Mouse (Mus musculus): ENCODE data around the gene Ephx3. TPM values are rescaled to one million over a fixed set of nuclear protein-coding genes. Genes with fewer than 3 reads are reported as not detected.
"Not testable (repeated sequence)": the region's sequence is repeated elsewhere in the genome, so short reads cannot be mapped to it uniquely, and the experiment has no call there.

Gene Ephx3
- polyA plus RNA-seq, 1 experiment from 2014 or later, result 0.30 TPM

DNA sequence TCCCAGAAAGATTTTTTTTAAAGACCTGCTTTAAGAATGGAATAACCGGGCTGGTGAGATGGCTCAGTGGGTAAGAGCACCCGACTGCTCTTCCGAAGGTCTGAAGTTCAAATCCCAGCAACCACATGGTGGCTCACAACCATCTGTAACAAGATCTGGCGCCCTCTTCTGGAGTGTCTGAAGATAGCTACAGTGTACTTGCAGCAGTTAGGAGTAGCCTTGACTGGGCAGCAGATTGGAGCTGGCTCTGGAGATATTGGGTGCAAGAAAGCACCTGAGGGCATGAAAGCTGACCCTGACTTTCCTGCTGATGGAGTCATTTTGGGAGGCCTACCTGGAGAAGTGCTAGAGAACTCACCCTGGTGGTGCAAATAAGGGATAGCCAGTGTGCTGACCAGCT, 26.2 kb upstream of the Ephx3 start:
- WGBS, result 80% methylated on average over 4 of the region's 4 CpGs
- H3K27me3 ChIP-seq (ENCODE audit: insufficient read depth, low read length); DNase-seq (ENCODE audit: low spot score); H3K9ac ChIP-seq (ENCODE audit: low read depth, low read length); H3K4me1 ChIP-seq (replicated peaks; ENCODE audit: insufficient read depth, low read length); H3K4me2 ChIP-seq (ENCODE audit: low read length); ATAC-seq (replicated peaks; ENCODE audit: low FRiP score, low read depth); H3K9me3 ChIP-seq (replicated peaks; ENCODE audit: low read length); H3K27ac ChIP-seq; H3K4me3 ChIP-seq (replicated peaks; ENCODE audit: low read depth, low read length): not testable (repeated sequence)
- peaks cover 58% of the 10 kb centered on the region for H3K36me3 ChIP-seq (ENCODE audit: insufficient read depth, low read length)
- TF ChIP-seq CTCF (IDR thresholded peaks at IDR 0.05; ENCODE audit: low read depth), result peak; percentile 52

DNA sequence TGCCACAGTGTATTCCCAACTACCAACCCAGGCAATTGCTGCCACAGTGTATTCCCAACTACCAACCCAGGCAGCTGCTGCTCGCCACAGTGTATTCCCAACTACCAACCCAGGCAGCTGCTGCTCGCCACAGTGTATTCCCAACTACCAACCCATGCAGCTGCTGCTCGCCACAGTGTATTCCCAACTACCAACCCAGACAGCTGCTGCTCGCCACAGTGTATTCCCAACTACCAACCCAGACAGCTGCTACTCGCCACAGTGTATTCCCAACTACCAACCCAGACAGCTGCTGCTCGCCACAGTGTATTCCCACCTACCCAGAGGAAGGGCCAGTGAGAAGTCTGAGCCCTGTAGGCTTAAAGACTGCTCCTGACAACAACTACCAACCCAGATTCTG, 22.2 kb upstream of the Ephx3 start:
- ATAC-seq (replicated peaks; ENCODE audit: low FRiP score, low read depth); H3K27ac ChIP-seq; H3K9me3 ChIP-seq (replicated peaks; ENCODE audit: low read length); H3K4me1 ChIP-seq (replicated peaks; ENCODE audit: insufficient read depth, low read length); H3K4me2 ChIP-seq (ENCODE audit: low read length); H3K27me3 ChIP-seq (ENCODE audit: insufficient read depth, low read length); H3K9ac ChIP-seq (ENCODE audit: low read depth, low read length); DNase-seq (ENCODE audit: low spot score); H3K4me3 ChIP-seq (replicated peaks; ENCODE audit: low read depth, low read length): not testable (repeated sequence)
- 92% methylated on average over 6 of the region's 6 CpGs for WGBS
- peaks cover 63% of the 10 kb centered on the region for H3K36me3 ChIP-seq (ENCODE audit: insufficient read depth, low read length)

DNA sequence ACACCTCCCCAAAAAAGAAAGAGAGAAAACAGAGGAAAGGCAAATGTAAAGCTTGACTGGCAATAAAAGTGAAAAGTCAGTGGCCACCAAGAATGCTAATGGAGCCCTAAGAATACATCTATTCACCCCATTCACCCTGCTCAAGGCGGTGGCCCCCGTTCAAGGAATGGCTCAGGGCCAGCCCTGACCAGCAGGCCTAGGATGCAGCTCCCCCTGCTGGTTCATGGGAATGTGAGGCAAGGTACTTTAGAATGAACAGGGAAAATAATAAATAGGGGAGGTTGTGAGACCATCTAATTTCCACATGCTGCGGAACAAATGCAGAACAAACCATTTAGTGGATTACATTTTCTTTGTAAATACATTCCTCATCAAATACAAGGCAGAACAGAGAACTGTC, 20.4 kb upstream of the Ephx3 start:
- peaks cover 66% of the 10 kb centered on the region for H3K36me3 ChIP-seq (ENCODE audit: insufficient read depth, low read length)
- DNase-seq (ENCODE audit: low spot score), result peak; percentile 77
- no peak overlapping the region for H3K27ac ChIP-seq
- H3K4me2 ChIP-seq (ENCODE audit: low read length), result no peak overlapping the region
- 32% methylated on average over 3 of the region's 3 CpGs for WGBS
- ATAC-seq (replicated peaks; ENCODE audit: low FRiP score, low read depth), result 0 out of 2 replicates have a peak, but pooled peaks have one; percentile 31
- no peak overlapping the region for H3K4me3 ChIP-seq (replicated peaks; ENCODE audit: low read depth, low read length)
- TF ChIP-seq CTCF (IDR thresholded peaks at IDR 0.05; ENCODE audit: low read depth), result peak; percentile 90
- H3K4me1 ChIP-seq (replicated peaks; ENCODE audit: insufficient read depth, low read length), result peaks cover 9% of the 10 kb centered on the region
- no peak overlapping the region for H3K9ac ChIP-seq (ENCODE audit: low read depth, low read length)
- H3K27me3 ChIP-seq (ENCODE audit: insufficient read depth, low read length), result no peaks in the 10 kb centered on the region
- no peaks in the 10 kb centered on the region for H3K9me3 ChIP-seq (replicated peaks; ENCODE audit: low read length)

DNA sequence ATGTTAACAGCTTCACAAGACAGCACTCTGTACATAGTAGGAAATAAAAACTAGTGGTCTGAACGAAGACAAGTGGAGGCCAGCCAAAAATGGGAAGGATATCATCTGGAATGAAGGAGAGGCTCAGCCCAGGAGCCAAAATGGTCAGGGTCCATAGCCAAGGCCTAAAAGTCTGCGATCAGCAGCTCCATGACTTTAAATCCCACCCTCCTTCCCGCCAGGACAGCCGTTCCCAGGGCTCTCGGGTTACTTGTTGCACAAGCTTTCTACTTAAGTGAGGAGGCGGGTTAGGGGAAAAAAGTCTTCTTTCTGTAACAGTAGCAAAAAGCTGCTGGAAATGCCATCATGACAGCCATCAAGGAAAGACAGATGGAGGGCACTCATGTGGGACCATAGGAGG, 19.8 kb upstream of the Ephx3 start:
- no peak overlapping the region for H3K4me3 ChIP-seq (replicated peaks; ENCODE audit: low read depth, low read length)
- no peak overlapping the region for H3K4me2 ChIP-seq (ENCODE audit: low read length)
- ATAC-seq (replicated peaks; ENCODE audit: low FRiP score, low read depth) (no peak), DNase-seq (ENCODE audit: low spot score) (peak; percentile 76)
- H3K4me1 ChIP-seq (replicated peaks; ENCODE audit: insufficient read depth, low read length), result peaks cover 9% of the 10 kb centered on the region
- peaks cover 64% of the 10 kb centered on the region for H3K36me3 ChIP-seq (ENCODE audit: insufficient read depth, low read length)
- WGBS, result 29% methylated on average over 6 of the region's 6 CpGs
- H3K27ac ChIP-seq, result peak overlapping the region; percentile 51; the same call in 1 of the 2 replicates
- H3K9me3 ChIP-seq (replicated peaks; ENCODE audit: low read length), result no peaks in the 10 kb centered on the region
- TF ChIP-seq CTCF (IDR thresholded peaks at IDR 0.05; ENCODE audit: low read depth), result no peak
- no peaks in the 10 kb centered on the region for H3K27me3 ChIP-seq (ENCODE audit: insufficient read depth, low read length)
- H3K9ac ChIP-seq (ENCODE audit: low read depth, low read length), result no peak overlapping the region

DNA sequence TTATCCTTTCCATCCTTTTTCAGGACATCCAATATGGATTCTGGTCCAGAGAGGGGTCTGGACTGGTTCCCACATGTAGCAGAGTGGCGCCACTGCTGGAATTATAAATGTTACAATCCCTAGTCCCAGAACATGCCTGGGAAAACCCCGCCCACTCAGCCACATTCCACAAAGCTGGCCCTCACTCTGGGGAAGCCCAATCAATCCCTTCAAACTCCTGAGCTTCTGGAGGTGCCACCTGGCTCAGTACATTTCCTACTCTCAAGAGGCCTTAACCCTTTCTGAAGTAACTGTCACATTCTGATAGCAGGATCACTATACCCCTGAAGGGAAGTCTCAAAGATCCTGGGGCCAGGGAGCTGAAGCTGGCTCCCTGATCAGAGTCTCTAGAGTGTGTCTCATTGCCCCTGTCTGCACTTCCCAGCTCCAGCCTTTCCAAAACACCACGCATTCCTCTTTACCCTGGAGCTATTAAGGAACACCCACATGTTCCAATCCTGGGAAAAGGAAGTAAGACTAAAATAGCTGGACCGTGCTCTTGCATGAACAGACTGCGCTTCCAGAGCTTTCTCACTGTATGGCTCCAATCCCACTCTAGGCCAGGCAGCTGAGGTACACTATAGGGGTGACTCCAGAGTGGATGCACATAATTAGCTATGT, 18.4 kb upstream of the Ephx3 start:
- no peak overlapping the region for H3K4me3 ChIP-seq (replicated peaks; ENCODE audit: low read depth, low read length)
- no peak overlapping the region for H3K9ac ChIP-seq (ENCODE audit: low read depth, low read length)
- ATAC-seq (replicated peaks; ENCODE audit: low FRiP score, low read depth) (no peak), DNase-seq (ENCODE audit: low spot score) (peak; percentile 54)
- peaks cover 59% of the 10 kb centered on the region for H3K36me3 ChIP-seq (ENCODE audit: insufficient read depth, low read length)
- peak overlapping the region; percentile 64; the same call in 1 of the 2 replicates for H3K27ac ChIP-seq
- no peak overlapping the region for H3K4me2 ChIP-seq (ENCODE audit: low read length)
- peaks cover 9% of the 10 kb centered on the region for H3K4me1 ChIP-seq (replicated peaks; ENCODE audit: insufficient read depth, low read length)
- no peaks in the 10 kb centered on the region for H3K9me3 ChIP-seq (replicated peaks; ENCODE audit: low read length)
- H3K27me3 ChIP-seq (ENCODE audit: insufficient read depth, low read length), result no peaks in the 10 kb centered on the region
- WGBS, result 49% methylated on average over 5 of the region's 5 CpGs
- no peak for TF ChIP-seq CTCF (IDR thresholded peaks at IDR 0.05; ENCODE audit: low read depth)

DNA sequence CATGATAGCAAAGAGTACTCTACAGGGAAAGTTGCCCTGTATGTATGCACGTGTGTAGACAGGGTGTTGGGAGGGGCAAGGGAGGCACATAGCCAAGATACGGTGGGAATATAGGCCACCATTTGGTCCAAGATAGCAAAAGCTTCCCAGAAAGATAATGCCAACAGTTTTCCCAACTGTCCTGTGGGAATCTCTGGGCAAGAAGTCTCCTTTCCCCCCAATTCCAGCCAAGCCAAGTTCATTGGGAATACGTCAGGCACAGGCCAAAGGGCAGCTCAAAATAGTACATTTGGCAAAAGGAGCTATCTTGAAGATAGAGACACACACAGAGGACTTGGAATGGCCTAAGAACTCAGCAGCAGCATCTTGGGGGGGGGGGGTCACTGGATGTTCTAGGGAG, 16.0 kb upstream of the Ephx3 start:
- Histone ChIP-seq H3K9me3 (replicated peaks; ENCODE audit: low read length) (no peaks in the 10 kb centered on the region), H3K27ac (no peak overlapping the region), H3K9ac (ENCODE audit: low read depth, low read length) (no peak overlapping the region), H3K27me3 (ENCODE audit: insufficient read depth, low read length) (no peaks in the 10 kb centered on the region), H3K4me2 (ENCODE audit: low read length) (no peak overlapping the region), H3K4me1 (replicated peaks; ENCODE audit: insufficient read depth, low read length) (peaks cover 9% of the 10 kb centered on the region), H3K4me3 (replicated peaks; ENCODE audit: low read depth, low read length) (no peak overlapping the region), H3K36me3 (ENCODE audit: insufficient read depth, low read length) (peaks cover 62% of the 10 kb centered on the region)
- no peak for ATAC-seq (replicated peaks; ENCODE audit: low FRiP score, low read depth)
- 82% methylated on average over 3 of the region's 3 CpGs for WGBS
- no peak for TF ChIP-seq CTCF (IDR thresholded peaks at IDR 0.05; ENCODE audit: low read depth)
- no peak for DNase-seq (ENCODE audit: low spot score)

DNA sequence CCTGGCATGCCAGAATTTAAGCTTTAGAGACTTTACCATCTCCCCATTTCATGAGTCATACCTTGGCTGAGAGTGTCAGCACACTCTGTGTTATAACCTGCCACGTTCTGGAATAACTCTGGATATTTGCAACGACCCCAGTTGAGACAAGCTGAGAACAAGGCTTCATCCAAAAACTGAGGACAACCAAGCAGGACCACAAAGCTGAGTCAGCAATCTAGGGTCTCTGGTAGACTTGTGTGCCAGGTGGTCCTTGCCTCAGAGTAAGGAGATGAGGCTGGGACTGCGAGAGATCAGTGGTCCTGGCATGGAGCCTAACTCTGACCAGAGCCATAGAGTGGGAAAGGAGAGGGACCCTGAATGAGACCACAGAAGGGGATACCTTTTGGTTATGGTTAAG, 13.6 kb upstream of the Ephx3 start:
- Histone ChIP-seq H3K27ac (no peak overlapping the region), H3K4me2 (ENCODE audit: low read length) (no peak overlapping the region), H3K4me1 (replicated peaks; ENCODE audit: insufficient read depth, low read length) (no peaks in the 10 kb centered on the region), H3K27me3 (ENCODE audit: insufficient read depth, low read length) (no peaks in the 10 kb centered on the region), H3K9ac (ENCODE audit: low read depth, low read length) (no peak overlapping the region), H3K36me3 (ENCODE audit: insufficient read depth, low read length) (peaks cover 75% of the 10 kb centered on the region), H3K4me3 (replicated peaks; ENCODE audit: low read depth, low read length) (no peak overlapping the region), H3K9me3 (replicated peaks; ENCODE audit: low read length) (no peaks in the 10 kb centered on the region)
- DNase-seq (ENCODE audit: low spot score) (no peak), ATAC-seq (replicated peaks; ENCODE audit: low FRiP score, low read depth) (no peak)
- 88% methylated on average over 3 of the region's 3 CpGs for WGBS
- TF ChIP-seq CTCF (IDR thresholded peaks at IDR 0.05; ENCODE audit: low read depth), result no peak

Data from kidney, postnatal 0 days (tissue).